Mouse (Mus musculus) adrenal gland, postnatal 4 days (tissue): ENCODE results near the gene Dgkd. TPM values are rescaled to one million over a fixed set of nuclear protein-coding genes. Genes with fewer than 3 reads are reported as not detected.

Source experiments
- total RNA-seq, 2 experiments: library from RNA; stranded (reverse); gene quantifications; 2 replicates each; pipeline ENCODE4 v1.2.3; 2021

Dgkd gene
- total RNA-seq, 2 experiments from 2014 or later: 63.1 to 64.2 TPM

Other genes starting within 250 kb of the Dgkd start
- 10 to 100 TPM; 21.5 to 22.3 TPM for gene Inpp5d, start 233.0 kb upstream of the Dgkd start, total RNA-seq
- 10 to 100 TPM; 41.8 to 44.7 TPM for gene Atg16l1, start 97.4 kb upstream of the Dgkd start, total RNA-seq
- gene Sag, start 49.6 kb upstream of the Dgkd start, total RNA-seq: 1 to 10 TPM; 1.7 to 2.0 TPM
- gene Usp40, start 155.3 kb downstream of the Dgkd start, total RNA-seq: 10 to 100 TPM; 35.7 to 39.6 TPM
- 1 to 10 TPM; 2.8 to 3.2 TPM for gene Ugt1a10, start 202.1 kb downstream of the Dgkd start, total RNA-seq
- gene Ugt1a9, start 217.5 kb downstream of the Dgkd start, total RNA-seq: 1 to 10 TPM in 1 of 2 experiments, under 1 TPM in 1; 0.22 to 2.3 TPM
- gene Ugt1a8, start 234.5 kb downstream of the Dgkd start, total RNA-seq: not detected
- 1 to 10 TPM; 2.1 to 5.4 TPM for gene Ugt1a7c, start 241.8 kb downstream of the Dgkd start, total RNA-seq
- gene Ugt1a6b, start 250.0 kb downstream of the Dgkd start, total RNA-seq: 1 to 10 TPM; 1.7 to 8.0 TPM